Mouse (Mus musculus): ENCODE measurements around the gene Sytl2.

The Sytl2 gene

GRCm38 (mm10) chr7:90370071-90370851, 68.2 kb downstream of the Sytl2 start:
- peak; percentile 56 for DNase-seq (ENCODE audit: low spot score)

GRCm38 (mm10) chr7:90372804-90373203, 70.8 kb downstream of the Sytl2 start:
- DNase-seq (ENCODE audit: low spot score) = peak; percentile 35

GRCm38 (mm10) chr7:90384411-90384810, 82.4 kb downstream of the Sytl2 start:
- DNase-seq (ENCODE audit: low spot score) = no peak

DNA sequence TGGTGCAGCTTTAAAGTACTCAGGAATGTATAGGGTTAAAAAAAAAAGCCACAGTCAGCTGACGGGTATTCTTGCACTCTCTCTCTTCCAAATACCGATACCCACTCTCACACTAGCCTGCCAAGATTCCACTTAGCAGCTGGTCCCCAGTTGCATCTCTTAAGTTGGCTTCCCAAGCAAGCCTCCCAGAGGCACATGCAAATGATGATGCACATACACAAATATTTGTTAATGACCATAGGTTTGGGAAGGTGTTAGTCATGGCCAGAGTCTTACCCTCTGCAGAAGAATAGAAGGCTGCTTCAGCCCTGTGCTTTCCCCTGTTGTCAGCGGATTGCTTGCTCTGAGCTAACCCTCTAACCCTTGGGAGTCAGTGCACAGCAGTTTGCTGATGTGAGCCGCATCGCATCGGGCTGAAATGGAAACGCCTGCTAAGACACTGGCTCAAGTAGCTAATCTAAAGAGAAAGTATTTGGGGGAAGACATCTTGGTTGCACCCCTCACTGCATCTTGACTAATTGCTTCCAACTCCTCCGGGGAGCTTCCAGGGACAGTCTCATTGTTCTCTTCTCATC, 84.9 kb downstream of the Sytl2 start:
- no peak for DNase-seq (ENCODE audit: low spot score)

GRCm38 (mm10) chr7:90389765-90390164, 87.7 kb downstream of the Sytl2 start:
- no peak for DNase-seq (ENCODE audit: low spot score)

DNA sequence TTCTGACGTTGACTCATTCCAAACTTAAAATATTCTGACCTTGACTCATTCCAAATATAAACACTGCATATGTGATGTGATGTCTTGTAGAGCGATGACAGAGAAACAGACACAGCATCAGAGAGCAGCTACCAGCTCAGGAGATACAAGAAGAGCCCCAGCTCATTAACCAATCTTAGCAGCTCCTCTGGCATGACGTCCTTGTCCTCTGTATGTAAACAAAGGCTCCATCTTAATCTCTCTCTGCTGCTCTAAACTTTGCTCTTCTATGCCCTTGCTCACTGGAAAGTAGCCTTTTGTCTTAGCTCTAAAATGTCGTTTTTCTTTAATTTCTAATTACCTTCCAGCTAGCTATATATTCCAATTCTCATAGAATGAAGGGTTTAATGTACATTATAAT, 93.0 kb downstream of the Sytl2 start:
- no peak for DNase-seq (ENCODE audit: low spot score)

GRCm38 (mm10) chr7:90395928-90396327, 93.9 kb downstream of the Sytl2 start:
- DNase-seq (ENCODE audit: low spot score) = no peak

DNA sequence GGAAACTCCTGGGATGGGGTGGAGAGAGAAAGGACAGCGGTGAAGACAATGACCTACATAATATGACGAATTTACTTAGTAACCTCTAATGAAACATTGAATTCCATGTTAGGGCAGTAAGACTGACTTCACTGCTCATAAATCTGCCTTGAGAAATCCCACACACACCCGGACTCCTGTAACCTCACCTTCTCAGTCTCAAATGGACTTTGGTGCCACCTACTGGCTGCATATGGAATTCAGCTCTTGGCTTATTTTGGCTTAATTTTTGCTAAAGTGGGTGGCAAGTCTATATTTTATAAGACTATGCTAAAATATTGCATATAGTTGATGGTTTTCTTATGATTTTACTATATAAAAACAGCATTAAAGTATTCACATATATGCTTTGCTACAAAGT, 107.9 kb downstream of the Sytl2 start:
- DNase-seq (ENCODE audit: low spot score) = peak; percentile 73

- peak; percentile 90 for DNase-seq (ENCODE audit: low spot score)
These were observed 124.3 kb downstream of the Sytl2 start, which contains the start of gene Ccdc89 for GRCm38 (mm10) chr7:90426020-90427001. TSS of gene Ccdc89 (plus strand) at chr7:90426577.

DNA sequence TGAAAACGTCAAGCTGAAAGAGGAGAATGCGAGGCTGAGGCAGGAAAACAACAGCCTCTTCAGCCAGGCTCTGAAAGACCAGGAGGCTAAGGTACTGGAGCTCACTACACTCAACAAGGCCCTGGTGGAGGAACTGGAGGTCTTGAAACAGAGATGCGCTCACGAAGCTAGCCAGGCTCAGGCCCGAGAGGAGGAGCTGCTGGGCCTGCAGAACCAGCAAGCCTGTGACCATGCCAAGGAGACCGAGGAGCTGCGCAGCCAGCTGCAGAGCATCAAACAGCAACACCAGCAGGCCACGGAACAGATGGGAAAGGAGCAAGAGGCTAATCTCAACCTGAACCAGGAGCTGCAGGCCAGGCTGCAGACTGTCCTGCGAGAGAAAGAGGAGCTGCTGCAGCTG, 125.0 kb downstream of the Sytl2 start:
- DNase-seq (ENCODE audit: low spot score) = no peak

GRCm38 (mm10) chr7:90432221-90432620, 130.2 kb downstream of the Sytl2 start:
- DNase-seq (ENCODE audit: low spot score) = no peak

- DNase-seq (ENCODE audit: low spot score) = no peak
These were observed 138.0 kb downstream of the Sytl2 start for GRCm38 (mm10) chr7:90440044-90440443.

- DNase-seq (ENCODE audit: low spot score) = no peak
These were observed 140.0 kb downstream of the Sytl2 start for GRCm38 (mm10) chr7:90442070-90442469.

- DNase-seq (ENCODE audit: low spot score) = peak; percentile 98
These were observed 140.5 kb downstream of the Sytl2 start, which contains the start of gene Crebzf for GRCm38 (mm10) chr7:90442518-90443080. TSS of gene Crebzf (plus strand) at chr7:90442729.

DNA sequence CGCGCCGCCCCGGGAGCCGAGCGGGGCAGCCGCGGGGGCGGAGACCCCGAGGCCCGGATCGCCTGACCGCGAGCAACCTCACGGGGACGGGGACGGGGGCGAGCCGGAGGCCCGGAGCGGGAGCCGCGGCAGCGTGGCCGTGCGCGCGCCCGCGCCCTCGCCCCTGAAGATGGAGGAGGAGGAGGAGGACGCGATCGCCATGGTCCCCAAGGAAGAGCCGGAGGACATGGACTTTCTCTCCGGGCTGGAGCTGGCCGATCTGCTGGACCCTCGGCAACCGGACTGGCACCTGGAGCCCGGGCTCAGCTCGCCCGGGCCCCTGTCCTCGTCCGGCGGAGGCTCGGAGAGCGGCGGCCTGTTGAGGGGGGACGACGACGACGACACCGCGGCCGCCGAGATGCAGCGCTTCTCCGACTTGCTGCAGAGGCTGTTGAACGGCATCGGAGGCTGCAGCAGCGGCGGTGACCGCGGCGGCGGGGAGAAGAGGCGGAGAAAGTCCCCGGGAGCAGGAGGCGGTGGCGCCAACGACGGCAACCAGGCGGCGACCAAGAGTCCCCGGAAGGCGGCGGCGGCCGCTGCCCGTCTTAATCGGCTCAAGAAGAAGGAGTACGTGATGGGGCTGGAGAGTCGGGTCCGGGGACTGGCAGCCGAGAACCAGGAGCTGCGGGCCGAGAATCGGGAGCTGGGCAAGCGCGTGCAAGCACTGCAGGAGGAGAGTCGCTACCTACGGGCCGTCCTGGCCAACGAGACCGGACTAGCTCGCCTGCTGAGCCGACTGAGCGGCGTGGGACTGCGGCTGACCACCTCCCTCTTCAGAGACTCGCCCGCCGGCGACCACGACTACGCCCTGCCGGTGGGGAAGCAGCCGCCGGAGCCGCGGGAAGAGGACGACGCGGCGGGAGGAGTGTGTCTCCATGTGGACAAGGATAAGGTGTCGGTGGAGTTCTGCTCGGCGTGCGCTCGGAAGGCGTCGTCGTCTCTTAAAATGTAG, 141.3 kb downstream of the Sytl2 start:
- DNase-seq (ENCODE audit: low spot score) = peak; percentile 69

GRCm38 (mm10) chr7:90444206-90444605, 142.2 kb downstream of the Sytl2 start:
- no peak for DNase-seq (ENCODE audit: low spot score)

- no peak for DNase-seq (ENCODE audit: low spot score)
These were observed 154.2 kb downstream of the Sytl2 start for GRCm38 (mm10) chr7:90456149-90456844.

DNA sequence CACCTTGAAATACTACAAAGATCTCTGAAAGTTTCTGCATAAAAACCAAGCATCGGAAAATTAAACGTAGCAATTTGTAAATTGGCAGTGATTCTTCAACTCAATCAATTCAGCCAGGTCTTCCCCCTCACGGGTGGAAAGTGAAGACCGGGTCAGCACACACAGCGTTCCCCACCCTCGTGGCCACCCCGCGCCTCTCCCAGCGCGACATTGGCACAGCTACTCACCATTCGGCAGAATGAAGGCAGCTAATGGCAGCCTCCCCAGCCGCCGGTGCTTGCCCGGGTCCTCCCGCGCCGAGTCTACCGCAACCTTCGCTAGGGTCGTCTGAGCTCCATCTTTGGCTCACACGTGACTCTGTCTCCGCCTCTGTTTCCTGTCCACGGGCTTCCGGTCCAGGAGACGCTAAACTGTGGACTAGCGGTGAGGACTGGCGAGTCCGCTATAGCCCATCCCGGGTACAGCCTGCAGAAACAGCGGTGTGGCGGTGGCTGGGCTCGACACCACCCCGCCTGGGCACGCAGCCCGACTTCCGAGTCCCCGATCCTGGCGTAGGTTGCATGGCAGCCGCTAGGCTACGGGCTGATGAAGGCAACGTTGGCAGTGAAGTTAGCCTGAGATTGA, 154.9 kb downstream of the Sytl2 start, which contains the start of gene Tmem126a:
Tmem126a (minus strand) TSS at position 385 of the 624 bp plus-strand sequence.
- DNase-seq (ENCODE audit: low spot score) = peak; percentile 89

- DNase-seq (ENCODE audit: low spot score) = no peak
These were observed 155.5 kb downstream of the Sytl2 start for GRCm38 (mm10) chr7:90457517-90457916.
